Mouse (Mus musculus): ENCODE results near the gene Baz2a. TPM values are rescaled to one million over a fixed set of nuclear protein-coding genes. Genes with fewer than 3 reads are reported as not detected.
"Not testable (repeated sequence)": the region's sequence is repeated elsewhere in the genome, so short reads cannot be mapped to it uniquely, and the experiment has no call there.

Baz2a gene
- total and polyA plus RNA-seq, 3 experiments: 31.6 to 49.6 (median 40.8) TPM

DNA sequence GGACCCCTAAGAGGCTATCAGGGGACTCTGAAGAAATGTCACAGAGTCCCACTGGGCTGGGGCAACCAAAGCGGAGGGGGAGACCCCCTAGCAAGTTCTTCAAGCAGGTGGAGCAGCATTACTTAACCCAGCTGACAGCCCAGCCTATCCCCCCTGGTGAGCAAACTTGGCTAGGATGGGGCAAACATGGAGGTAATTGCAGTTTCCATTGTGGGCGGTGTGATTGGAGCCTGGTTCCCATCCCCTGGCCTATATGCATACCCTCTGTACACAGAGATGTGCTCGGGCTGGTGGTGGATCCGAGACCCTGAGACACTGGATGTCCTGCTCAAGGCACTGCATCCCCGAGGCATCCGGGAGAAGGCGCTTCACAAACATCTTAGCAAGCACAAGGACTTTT lies 32.5 kb downstream of the Baz2a start:
- DNase-seq: no peak

GRCm38 (mm10) chr10:128124831-128125230 lies 33.5 kb downstream of the Baz2a start:
- DNase-seq: no peak

GRCm38 (mm10) chr10:128125951-128126350 lies 34.6 kb downstream of the Baz2a start:
- no peak for DNase-seq

GRCm38 (mm10) chr10:128127497-128127896 lies 36.1 kb downstream of the Baz2a start:
- DNase-seq: no peak

DNA sequence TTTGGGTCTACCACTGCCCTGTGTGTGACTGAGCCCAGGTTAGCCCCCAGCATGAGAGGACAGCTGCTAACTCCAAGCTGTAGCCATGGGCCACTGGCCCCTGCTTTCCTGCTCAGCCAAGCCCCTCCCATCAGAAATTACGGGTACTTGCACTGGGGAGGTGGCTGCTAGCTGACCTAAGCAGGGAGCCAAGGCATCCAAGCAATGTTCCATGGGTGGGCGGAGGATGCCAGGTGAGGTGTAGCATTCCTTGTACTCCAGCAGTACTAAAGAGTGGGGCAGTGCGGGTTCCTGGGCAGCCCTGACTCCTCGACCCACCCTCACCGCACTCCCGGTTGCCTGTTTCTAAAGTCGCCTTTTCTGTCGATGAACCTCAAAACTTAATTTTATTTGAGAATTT lies 36.8 kb downstream of the Baz2a start:
- DNase-seq: no peak

DNA sequence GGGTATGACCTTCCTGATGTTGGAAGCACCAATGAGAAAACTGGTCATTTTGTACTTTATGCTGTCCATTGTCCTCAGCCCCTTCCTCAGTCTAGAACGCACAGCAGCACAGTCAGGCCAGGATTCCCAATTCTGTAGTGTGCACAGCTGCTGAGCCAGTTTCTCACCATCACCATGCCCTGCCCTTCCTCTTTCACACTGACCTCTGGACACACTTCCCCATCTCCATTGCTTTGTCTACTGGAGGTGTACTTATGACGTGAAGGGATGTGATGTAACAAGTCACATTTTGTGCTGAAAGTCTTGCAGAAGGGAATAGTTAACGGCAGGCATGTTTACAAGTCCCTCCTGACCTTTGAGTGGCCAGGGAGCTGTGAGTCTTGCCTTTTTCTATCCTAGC lies 39.9 kb downstream of the Baz2a start:
- no peak for DNase-seq

DNA sequence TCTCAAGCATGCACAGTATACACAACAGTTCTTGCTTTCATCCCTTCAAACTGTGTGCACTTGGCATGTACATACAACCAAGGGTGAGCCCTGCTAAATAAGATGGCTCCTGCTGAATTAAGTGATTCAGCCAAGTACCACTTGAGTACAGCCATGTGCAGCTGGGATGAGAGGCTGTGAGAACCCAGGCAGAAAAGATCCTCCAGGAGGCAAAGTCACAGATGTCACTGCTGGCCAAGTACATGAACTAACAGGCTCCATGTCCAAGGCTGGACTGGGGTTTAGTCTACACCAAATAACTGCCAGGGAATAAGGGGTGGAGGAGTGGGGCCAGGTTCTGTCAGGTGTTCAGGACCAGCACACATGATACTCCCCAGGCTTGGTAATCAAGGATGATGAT lies 40.4 kb downstream of the Baz2a start:
- no peak for DNase-seq

- DNase-seq: no peak
Measured at GRCm38 (mm10) chr10:128133650-128134332, 42.4 kb downstream of the Baz2a start.

DNA sequence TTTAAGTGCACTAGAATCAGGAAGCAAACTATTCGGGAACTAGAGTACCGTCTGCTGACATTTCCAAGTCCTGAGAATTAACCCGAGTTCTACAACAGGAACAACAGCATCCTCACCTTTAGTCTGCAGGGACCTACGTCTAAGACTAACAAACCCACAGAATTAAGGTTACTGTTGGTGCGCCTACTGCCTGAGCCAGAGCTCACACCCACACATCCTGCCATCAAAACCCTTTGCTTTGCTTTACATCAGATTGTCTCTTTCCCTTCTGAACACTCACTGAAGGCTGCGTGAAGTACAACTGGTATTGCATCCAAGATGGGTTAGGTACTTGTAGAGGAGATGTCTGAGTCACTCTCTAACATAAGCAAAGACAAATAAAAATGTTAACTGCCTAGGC lies 44.0 kb downstream of the Baz2a start:
- no peak for DNase-seq

GRCm38 (mm10) chr10:128140236-128140952 lies 49.0 kb downstream of the Baz2a start:
- DNase-seq: peak; percentile 44

DNA sequence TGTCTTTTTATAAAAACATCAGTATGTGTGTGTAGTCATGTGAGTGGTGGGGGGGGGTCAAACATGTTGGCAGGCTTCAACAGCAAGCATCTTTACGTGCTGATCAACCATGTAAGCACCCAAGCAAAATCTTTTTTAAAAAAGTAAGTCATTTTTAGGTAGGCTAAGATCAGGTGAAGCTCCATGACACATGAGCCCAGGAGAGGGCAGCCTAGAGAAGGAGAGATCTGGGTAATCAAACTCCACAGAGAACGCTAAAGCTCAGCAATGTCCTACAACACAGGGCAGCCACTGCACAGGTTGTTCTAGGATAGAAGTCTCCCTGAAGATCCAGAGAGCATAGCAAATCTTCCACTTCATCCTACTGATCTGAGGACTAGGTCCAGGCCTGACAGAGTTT lies 50.8 kb downstream of the Baz2a start:
- no peak for DNase-seq

DNA sequence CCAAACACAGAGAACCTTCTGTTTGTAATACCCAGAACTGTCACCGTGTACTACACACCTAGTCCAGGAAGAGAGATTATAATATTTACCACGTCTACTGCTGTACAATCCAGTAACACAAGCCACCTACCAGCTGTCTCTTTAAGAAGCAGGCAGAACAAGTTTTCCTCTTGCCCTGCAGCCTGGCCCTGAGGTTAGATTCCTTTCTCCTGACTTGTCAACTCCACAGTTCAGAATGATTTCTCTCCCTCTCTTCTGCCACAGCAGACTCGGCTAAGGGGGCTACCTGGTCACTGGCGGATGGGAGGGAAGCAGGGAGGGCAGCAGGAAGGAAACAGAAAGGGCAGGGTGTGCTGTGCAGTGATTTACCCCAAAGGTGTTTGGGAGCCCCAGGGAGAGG lies 52.3 kb downstream of the Baz2a start:
- peak; percentile 57 for DNase-seq

- peak; percentile 48 for DNase-seq
Measured at GRCm38 (mm10) chr10:128144961-128145360, 53.6 kb downstream of the Baz2a start.

- no peak for DNase-seq
Measured at GRCm38 (mm10) chr10:128148789-128149365, 57.5 kb downstream of the Baz2a start.

GRCm38 (mm10) chr10:128149592-128149991 lies 58.2 kb downstream of the Baz2a start:
- DNase-seq: peak; percentile 92

- peak; percentile 79 for DNase-seq
Measured at GRCm38 (mm10) chr10:128150941-128151340, 59.6 kb downstream of the Baz2a start.

GRCm38 (mm10) chr10:128153978-128154377 lies 62.6 kb downstream of the Baz2a start:
- no peak for DNase-seq

- DNase-seq: not testable (repeated sequence)
Measured at GRCm38 (mm10) chr10:128165726-128166125, 74.3 kb downstream of the Baz2a start.

DNA sequence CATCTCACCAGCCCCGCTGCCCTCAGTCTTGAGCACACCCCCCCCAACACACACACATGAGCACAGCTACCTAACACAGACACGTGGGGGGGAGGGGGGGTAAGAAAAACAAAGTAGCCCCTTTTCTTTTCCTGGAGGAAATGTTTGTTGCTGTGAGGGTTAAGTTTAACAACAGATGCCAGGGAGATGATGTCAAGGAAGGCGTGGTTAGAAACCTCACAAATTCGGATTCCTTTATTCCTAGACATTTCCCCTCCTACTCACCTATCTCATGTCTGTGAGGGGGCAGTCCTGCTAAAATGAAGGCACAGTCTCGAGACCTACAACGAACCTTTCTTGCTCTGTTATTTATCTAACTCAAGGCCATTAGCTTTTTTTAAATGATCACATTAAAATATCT lies 75.7 kb downstream of the Baz2a start:
- no peak for DNase-seq

- DNase-seq: not testable (repeated sequence)
Measured at GRCm38 (mm10) chr10:128171348-128171747, 80.0 kb downstream of the Baz2a start.

GRCm38 (mm10) chr10:128175302-128175701 lies 83.9 kb downstream of the Baz2a start:
- no peak for DNase-seq

DNA sequence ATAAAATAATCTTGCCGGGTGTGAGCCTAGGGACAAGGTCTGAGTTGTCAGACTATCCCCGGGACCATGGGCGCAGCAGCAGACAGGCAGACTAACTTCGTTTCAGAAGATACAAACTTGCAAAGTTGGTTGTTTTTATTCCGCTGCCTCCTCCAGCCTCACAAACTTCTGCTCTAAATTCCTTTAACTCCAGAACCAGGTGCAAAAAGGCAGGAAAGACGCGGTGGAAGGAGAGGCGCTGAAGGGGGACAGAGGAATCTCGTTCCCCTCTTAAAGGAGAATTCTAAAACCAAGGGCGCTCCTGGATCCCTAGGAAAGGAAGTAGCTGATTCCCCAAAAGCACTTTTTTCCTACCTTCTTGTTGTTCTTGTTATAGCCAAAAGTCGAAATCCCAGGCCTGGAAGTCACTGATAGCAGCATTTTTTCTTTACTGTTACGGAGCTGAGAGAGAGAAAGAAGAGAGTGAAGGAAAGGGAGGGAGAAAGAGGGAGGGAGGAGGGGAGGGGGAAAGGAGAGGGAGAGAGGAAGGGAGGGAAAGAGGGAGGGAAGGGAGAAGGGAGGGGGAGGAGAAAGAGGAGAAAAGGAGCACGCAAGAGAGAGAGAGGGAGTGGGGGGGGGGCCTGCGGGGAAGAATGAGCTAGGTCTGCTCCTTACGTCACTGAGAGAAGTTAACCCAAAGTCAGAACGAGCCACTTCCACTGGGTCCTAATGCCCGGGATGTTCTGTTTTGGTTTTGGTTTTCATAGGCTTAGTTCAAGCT lies 84.8 kb downstream of the Baz2a start:
- DNase-seq: peak; percentile 78

DNA sequence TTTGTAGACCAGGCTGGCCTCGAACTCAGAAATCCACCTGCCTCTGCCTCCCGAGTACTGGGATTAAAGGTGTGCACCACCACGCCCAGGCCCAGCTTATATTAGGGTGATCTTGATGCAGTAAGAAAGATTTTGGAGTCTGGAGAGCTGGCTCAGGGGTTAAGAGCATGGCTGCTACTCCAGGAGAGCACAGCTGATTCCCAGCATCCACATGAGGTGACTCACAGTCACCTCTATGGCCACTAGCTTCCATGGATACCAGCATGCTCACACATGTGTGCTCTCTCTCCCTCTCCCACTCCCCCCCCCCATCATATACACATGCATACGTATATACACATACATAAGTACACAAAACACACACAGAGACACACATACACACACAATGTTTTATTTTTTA lies 85.9 kb downstream of the Baz2a start:
- DNase-seq: no peak
